Mouse (Mus musculus): ENCODE results near the gene Sema4g.

DNA sequence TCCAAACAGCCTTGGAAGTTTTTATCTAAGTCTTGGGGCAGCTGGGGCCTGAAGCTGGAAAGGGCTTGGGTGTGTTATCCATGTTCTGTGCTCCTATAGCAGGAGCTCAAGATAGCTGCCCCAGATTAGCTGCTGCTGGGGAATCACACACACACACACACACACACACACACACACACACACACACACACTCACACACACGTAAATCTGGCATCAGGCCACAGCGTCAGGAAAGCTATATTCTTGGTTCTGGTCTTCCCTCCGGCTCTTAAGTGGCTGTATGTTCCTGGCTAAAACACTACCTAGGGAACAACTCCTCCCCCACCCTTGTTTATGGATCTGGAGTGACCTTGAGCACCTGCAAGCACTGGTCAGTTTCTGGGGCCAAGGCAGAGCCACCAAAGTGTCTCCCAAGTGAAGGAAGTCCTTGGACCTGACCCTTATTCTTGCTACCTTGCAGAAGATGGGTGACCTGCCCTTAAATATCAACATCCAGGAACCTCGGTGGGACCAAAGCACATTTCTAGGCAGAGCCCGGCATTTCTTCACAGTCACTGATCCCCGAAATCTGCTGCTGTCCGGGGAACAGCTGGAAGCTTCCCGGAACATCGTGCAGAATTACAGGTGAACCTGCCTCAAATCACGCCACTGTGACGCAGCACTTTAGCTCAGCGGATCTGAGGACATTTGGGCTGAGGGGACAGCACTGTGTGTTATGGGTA is 59.9 kb downstream of the Sema4g start:
- TF ChIP-seq CTCF (IDR thresholded peaks at IDR 0.05; ENCODE audit: extremely low read depth, insufficient read depth, insufficient read length, insufficient replicate concordance) (no peak), POLR2A (IDR thresholded peaks at IDR 0.05; ENCODE audit: low read depth, low read length) (no peak)
